8 mouse cellular contexts compared by ENCODE assay signal in the genomic region with DNA sequence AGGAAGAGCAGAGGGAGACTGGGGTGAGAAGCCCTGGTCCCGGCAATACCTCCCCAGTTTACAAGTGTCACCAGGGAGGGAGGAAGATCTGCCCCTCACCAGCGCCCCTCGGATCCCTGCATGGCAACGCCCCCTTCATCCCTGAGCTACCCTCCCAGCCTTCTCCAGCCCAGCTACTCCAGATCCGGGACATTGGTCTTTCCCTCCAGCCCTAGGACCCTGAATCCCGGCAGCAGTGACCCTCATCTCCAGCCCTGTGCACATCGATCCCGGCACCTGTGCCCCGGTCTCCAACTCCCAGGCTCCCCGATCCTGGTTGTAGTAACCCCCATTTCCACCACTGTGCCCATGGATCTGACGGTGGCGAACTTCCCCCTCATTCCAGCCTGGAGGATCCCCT. TPM values are rescaled to one million over a fixed set of nuclear protein-coding genes. Genes with fewer than 3 reads are reported as not detected.
A peak's percentile ranks its signal among the peaks of the same experiment; 100 is the strongest.
DNase-seq lines count a peak whose midpoint lies in the region; ATAC-seq and TF ChIP-seq lines count a peak whose summit lies in the region.

No protein-coding gene starts in this region.

- peak overlapping the region; percentile 74 for H3K9ac ChIP-seq in hindbrain, embryonic 16.5 days (ENCODE audit: low read depth, low read length)
- H3K9ac ChIP-seq in midbrain, postnatal 0 days (replicated peaks; ENCODE audit: low read length, poor library complexity, severe bottlenecking) = peak overlapping the region; percentile 73

- no peak for TF ChIP-seq CTCF in left cerebral cortex, adult 2 months (IDR thresholded peaks at IDR 0.05)
- TF ChIP-seq CTCF in midbrain, postnatal 0 days (IDR thresholded peaks at IDR 0.05) = no peak

- intact Hi-C loops in left cerebral cortex, adult 2 months (cut with DNase I) = loop anchor here (1.0 to 5.0 kb wide), 3 partner anchors 34 to 160 kb away; a partner anchor contains a TSS

- peak; percentile 10; the same call in 1 of the 2 replicates for ATAC-seq in hindbrain, embryonic 16.5 days
- ATAC-seq in midbrain, postnatal 0 days (ENCODE audit: low FRiP score) = peak; percentile 4; the same call in 1 of the 2 replicates

- peaks cover 9% of the 10 kb centered on the region; the same call in 1 of the 2 replicates for H3K36me3 ChIP-seq in hindbrain, embryonic 16.5 days (ENCODE audit: control insufficient read depth, insufficient read depth, low read length)
- H3K36me3 ChIP-seq in midbrain, postnatal 0 days (ENCODE audit: insufficient read depth, low read length) = peaks cover 14% of the 10 kb centered on the region

- peak overlapping the region; percentile 58 for H3K27ac ChIP-seq in left cerebral cortex, adult 2 months
- H3K27ac ChIP-seq in hindbrain, embryonic 16.5 days (ENCODE audit: low read depth, low read length) = peak overlapping the region; percentile 86
- peak overlapping the region; percentile 78 for H3K27ac ChIP-seq in midbrain, postnatal 0 days (ENCODE audit: low read depth, low read length)

- no peak for DNase-seq in left cerebral cortex, adult 2 months (ENCODE audit: extremely low spot score in 1 of 2, low spot score in 2 of 2)
- DNase-seq in left cerebral cortex, adult 9 months (ENCODE audit: low spot score in 2 of 2) = no peak
- DNase-seq in embryo, embryonic 10.5 days (ENCODE audit: low spot score) = peak; percentile 51
- DNase-seq in midbrain, postnatal 0 days (ENCODE audit: low spot score) = no peak
- no peak for DNase-seq in urinary bladder, adult 18-20 months (ENCODE audit: low spot score in 2 of 2)
- no peak for DNase-seq in thymus, postnatal 0 days (ENCODE audit: low spot score)
- DNase-seq in ovary, postnatal 10 days (ENCODE audit: low spot score) = no peak

- H3K27me3 ChIP-seq in hindbrain, embryonic 16.5 days (replicated peaks; ENCODE audit: control insufficient read depth, insufficient read depth, low read length) = no peaks in the 10 kb centered on the region
- no peaks in the 10 kb centered on the region for H3K27me3 ChIP-seq in midbrain, postnatal 0 days (ENCODE audit: insufficient read depth, low read length)

- peaks cover 22% of the 10 kb centered on the region for H3K4me1 ChIP-seq in hindbrain, embryonic 16.5 days (ENCODE audit: control insufficient read depth, insufficient read depth, low read depth, low read length)
- peaks cover 13% of the 10 kb centered on the region; the same call in 1 of the 2 replicates for H3K4me1 ChIP-seq in midbrain, postnatal 0 days (ENCODE audit: insufficient read depth, low read length)

- H3K4me2 ChIP-seq in hindbrain, embryonic 16.5 days (ENCODE audit: low read length) = peak overlapping the region; percentile 84
- H3K4me2 ChIP-seq in midbrain, postnatal 0 days (ENCODE audit: low read depth, low read length, poor library complexity, severe bottlenecking) = peak overlapping the region; percentile 96

- under 1% methylated on average over 12 of the region's 12 CpGs for WGBS in hindbrain, embryonic 16.5 days
- WGBS in midbrain, postnatal 0 days = under 1% methylated on average over 12 of the region's 12 CpGs

- no peaks in the 10 kb centered on the region for H3K9me3 ChIP-seq in hindbrain, embryonic 16.5 days (ENCODE audit: control insufficient read depth, low read length)
- H3K9me3 ChIP-seq in midbrain, postnatal 0 days (ENCODE audit: low read length) = no peaks in the 10 kb centered on the region

- peak overlapping the region; percentile 69 for H3K4me3 ChIP-seq in left cerebral cortex, adult 2 months
- H3K4me3 ChIP-seq in hindbrain, embryonic 16.5 days (ENCODE audit: low read length) = peak overlapping the region; percentile 63
- peak overlapping the region; percentile 74 for H3K4me3 ChIP-seq in midbrain, postnatal 0 days (ENCODE audit: low read depth, low read length)

RNA-seq across cellular contexts. Expression of a gene that starts 0.4 kb away (rescaled TPM):
- total RNA-seq in left cerebral cortex, adult 2 months (2021) = 10 to 100 TPM; 20.8 to 25.3 TPM
- 70.1 and 87.7 TPM in 2 replicates for polyA plus RNA-seq in hindbrain, embryonic 16.5 days (2015; fragmentation: Nextera tagmentation; extraction: Ambion mirVana)
- total RNA-seq in midbrain, postnatal 0 days (2014; rRNA removed) = 57.1 and 94.5 TPM in 2 replicates
- polyA plus RNA-seq in midbrain, postnatal 0 days (2015; fragmentation: Nextera tagmentation; extraction: Ambion mirVana) = 62.1 and 66.8 TPM in 2 replicates
- polyA plus RNA-seq in thymus, postnatal 0 days (2015; fragmentation: Nextera tagmentation; extraction: Ambion mirVana) = 17.4 and 19.5 TPM in 2 replicates

RNA-seq across cellular contexts. Expression of a gene that starts 10.1 kb away (rescaled TPM):
- 1 to 10 TPM; 6.6 to 7.1 TPM for total RNA-seq in left cerebral cortex, adult 2 months (2021)
- 38.3 and 41.6 TPM in 2 replicates for polyA plus RNA-seq in hindbrain, embryonic 16.5 days (2015; fragmentation: Nextera tagmentation; extraction: Ambion mirVana)
- total RNA-seq in midbrain, postnatal 0 days (2014; rRNA removed) = 23.1 and 27.7 TPM in 2 replicates
- polyA plus RNA-seq in midbrain, postnatal 0 days (2015; fragmentation: Nextera tagmentation; extraction: Ambion mirVana) = 35.6 and 40.4 TPM in 2 replicates
- 540 and 564 TPM in 2 replicates for polyA plus RNA-seq in thymus, postnatal 0 days (2015; fragmentation: Nextera tagmentation; extraction: Ambion mirVana)

RNA-seq across cellular contexts. Expression of a gene that starts 17.8 kb away (rescaled TPM):
- 1 to 10 TPM; 1.0 to 1.6 TPM for total RNA-seq in left cerebral cortex, adult 2 months (2021)
- polyA plus RNA-seq in hindbrain, embryonic 16.5 days (2015; fragmentation: Nextera tagmentation; extraction: Ambion mirVana) = 0.12 TPM in 1 of 2 replicates, not detected in the other
- total RNA-seq in midbrain, postnatal 0 days (2014; rRNA removed) = not detected in 2 replicates
- not detected in 2 replicates for polyA plus RNA-seq in midbrain, postnatal 0 days (2015; fragmentation: Nextera tagmentation; extraction: Ambion mirVana)
- 37.5 TPM in 2 replicates for polyA plus RNA-seq in thymus, postnatal 0 days (2015; fragmentation: Nextera tagmentation; extraction: Ambion mirVana)

RNA-seq across cellular contexts. Expression of a gene that starts 21.0 kb away (rescaled TPM):
- total RNA-seq in left cerebral cortex, adult 2 months (2021) = not detected
- polyA plus RNA-seq in hindbrain, embryonic 16.5 days (2015; fragmentation: Nextera tagmentation; extraction: Ambion mirVana) = not detected in 2 replicates
- total RNA-seq in midbrain, postnatal 0 days (2014; rRNA removed) = not detected in 2 replicates
- 0.37 TPM in 1 of 2 replicates, not detected in the other for polyA plus RNA-seq in midbrain, postnatal 0 days (2015; fragmentation: Nextera tagmentation; extraction: Ambion mirVana)
- 0.26 and 0.37 TPM in 2 replicates for polyA plus RNA-seq in thymus, postnatal 0 days (2015; fragmentation: Nextera tagmentation; extraction: Ambion mirVana)

RNA-seq across cellular contexts. Expression of a gene that starts 33.1 kb away (rescaled TPM):
- 10 to 100 TPM; 37.6 to 37.9 TPM for total RNA-seq in left cerebral cortex, adult 2 months (2021)
- 30.9 and 32.5 TPM in 2 replicates for polyA plus RNA-seq in hindbrain, embryonic 16.5 days (2015; fragmentation: Nextera tagmentation; extraction: Ambion mirVana)
- total RNA-seq in midbrain, postnatal 0 days (2014; rRNA removed) = 26.4 and 40.8 TPM in 2 replicates
- polyA plus RNA-seq in midbrain, postnatal 0 days (2015; fragmentation: Nextera tagmentation; extraction: Ambion mirVana) = 25.1 and 26.5 TPM in 2 replicates
- polyA plus RNA-seq in thymus, postnatal 0 days (2015; fragmentation: Nextera tagmentation; extraction: Ambion mirVana) = 98.0 and 108 TPM in 2 replicates

Comparison
In these comparisons a context has a peak if more than half of its experiments do, and no peak if none do; other contexts are left out.
1. RNA of a gene that starts 10.1 kb away (polyA plus RNA-seq): 540 to 564 TPM in thymus, postnatal 0 days; 38.3 to 41.6 TPM in hindbrain, embryonic 16.5 days and 35.6 to 40.4 TPM in midbrain, postnatal 0 days; every median in the first group is over 10 times any median in the second.
2. RNA of a gene that starts 17.8 kb away (polyA plus RNA-seq): 37.5 TPM in thymus, postnatal 0 days; 0.12 TPM in hindbrain, embryonic 16.5 days and not detected in midbrain, postnatal 0 days; every median in the first group is over 10 times any median in the second.
3. Peak in every context shown above with its lines, with median percentiles within 50 percentile points of each other: H3K27ac ChIP-seq and H3K4me3 ChIP-seq.